ENCODE assay signal across 12 mouse cellular contexts in the genomic region with DNA sequence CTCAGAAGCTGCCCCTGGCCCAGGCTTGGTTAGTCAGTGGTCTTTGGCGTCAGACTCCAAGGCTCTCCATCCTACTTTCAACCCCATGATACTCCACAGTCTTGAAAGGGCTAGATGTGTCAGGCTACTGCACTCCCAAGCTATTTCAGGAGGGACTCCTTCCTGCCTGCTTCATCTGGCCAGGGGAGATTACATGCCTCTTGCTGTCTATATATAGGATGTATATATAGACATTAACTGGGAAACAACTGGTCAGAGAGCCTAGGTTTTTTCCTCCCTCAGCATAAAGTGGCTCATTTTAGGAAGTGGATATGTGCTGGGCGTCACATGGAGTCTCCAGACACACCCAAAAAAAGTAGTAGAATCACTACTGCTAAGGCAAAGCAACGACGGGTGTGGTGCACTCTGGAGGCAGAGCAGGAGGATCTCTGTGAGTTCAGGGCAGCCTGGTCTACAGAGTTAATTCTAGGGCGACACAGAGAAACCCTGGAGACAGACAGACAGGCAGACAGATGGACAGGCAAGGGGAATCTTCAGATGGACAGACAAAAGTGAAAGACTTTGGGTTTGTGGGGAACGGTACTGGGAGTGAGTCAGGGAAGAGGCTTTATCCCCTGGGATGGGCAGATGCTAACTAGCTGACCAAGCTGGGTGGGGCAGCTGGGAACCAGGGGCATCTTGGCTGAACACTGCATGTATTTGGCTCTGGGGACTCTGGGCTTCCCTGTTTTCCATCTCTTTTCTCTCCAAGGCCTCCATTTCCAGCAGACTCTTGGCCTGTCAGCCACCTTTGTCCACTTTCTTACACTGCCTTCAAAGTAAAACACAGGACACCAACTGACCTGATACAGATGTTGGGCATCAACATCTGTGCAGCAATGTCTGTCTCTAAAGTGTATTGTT. TPM values are rescaled to one million over a fixed set of nuclear protein-coding genes. Genes with fewer than 3 reads are reported as not detected.
DNase-seq lines count a peak whose midpoint lies in the region; ATAC-seq and TF ChIP-seq lines count a peak whose summit lies in the region.
"Had no signal": no experiment of that assay in that cellular context is flagged by ENCODE, and none has a peak within 500 bp of the region (broad histone marks: within the 10 kb centered on the region; RNA-seq: fewer than 3 reads in every experiment).

No protein-coding gene starts in this region.

- H3K36me3 ChIP-seq in liver, postnatal 0 days (replicated peaks; ENCODE audit: insufficient read depth, low read length): peaks cover 19% of the 10 kb centered on the region
- peaks cover 2% of the 10 kb centered on the region; the same call in 1 of the 2 replicates for H3K36me3 ChIP-seq in hindbrain, embryonic 16.5 days (ENCODE audit: control insufficient read depth, insufficient read depth, low read length)

- no peak overlapping the region for H3K4me3 ChIP-seq in brown adipose tissue, adult 24 weeks (ENCODE audit: insufficient read depth, low read depth, low read length)
- H3K4me3 ChIP-seq in liver, postnatal 0 days (ENCODE audit: low read depth, low read length): no peak overlapping the region
- H3K4me3 ChIP-seq in hindbrain, embryonic 16.5 days (ENCODE audit: low read length): no peak overlapping the region

- H3K27ac ChIP-seq in brown adipose tissue, adult 24 weeks (replicated peaks; ENCODE audit: low read depth, low read length): peak overlapping the region; percentile 60
- peak overlapping the region; percentile 24; the same call in 1 of the 2 replicates for H3K27ac ChIP-seq in liver, postnatal 0 days (ENCODE audit: low read depth)
- no peak overlapping the region for H3K27ac ChIP-seq in hindbrain, embryonic 16.5 days (ENCODE audit: low read depth, low read length)
- H3K27ac ChIP-seq: hindbrain, postnatal 0 days had no signal

- 58% methylated on average over 6 of the region's 6 CpGs for WGBS in liver, postnatal 0 days (ENCODE audit: insufficient replicate concordance)
- WGBS in hindbrain, embryonic 16.5 days: 80% methylated on average over 6 of the region's 6 CpGs

- no peak for TF ChIP-seq EP300 in liver, postnatal 0 days (IDR thresholded peaks at IDR 0.05; ENCODE audit: low read depth)

- peak; percentile 65 for ATAC-seq in liver, postnatal 0 days
- ATAC-seq in hindbrain, embryonic 16.5 days: no peak
- ATAC-seq: hindbrain, postnatal 0 days had no signal

- H3K9ac ChIP-seq in liver, postnatal 0 days (replicated peaks): no peak overlapping the region; the same call in 1 of the 2 replicates
- H3K9ac ChIP-seq in hindbrain, embryonic 16.5 days (ENCODE audit: low read depth, low read length): no peak overlapping the region

- intact Hi-C loops in gastrocnemius, postnatal 36 days (cut with DNase I): no loop called here

- no peaks in the 10 kb centered on the region for H3K9me3 ChIP-seq in liver, postnatal 0 days (ENCODE audit: low read length)
- H3K9me3 ChIP-seq in hindbrain, embryonic 16.5 days (ENCODE audit: control insufficient read depth, low read length): no peaks in the 10 kb centered on the region

- peak; percentile 28 to 33 for DNase-seq in gastrocnemius, postnatal 36 days
- no peak for DNase-seq in gastrocnemius, adult 8-10 months (ENCODE audit: low spot score in 2 of 2)
- DNase-seq in 3T3-L1 (ENCODE audit: low read depth, low spot score): peak; percentile 78
- no peak for DNase-seq in liver, postnatal 0 days
- no peak for DNase-seq in kidney, adult 9 months
- DNase-seq in adrenal gland, postnatal 25 days: no peak
- DNase-seq: kidney, adult 8-10 months; right cerebral cortex, postnatal 14 days; thymus, postnatal 36 days had no signal

- no peaks in the 10 kb centered on the region for H3K27me3 ChIP-seq in liver, postnatal 0 days (ENCODE audit: insufficient read depth, low read length)
- no peaks in the 10 kb centered on the region for H3K27me3 ChIP-seq in hindbrain, embryonic 16.5 days (replicated peaks; ENCODE audit: control insufficient read depth, insufficient read depth, low read length)

- no peak for TF ChIP-seq CTCF in liver, postnatal 0 days (IDR thresholded peaks at IDR 0.05; ENCODE audit: low read depth)

- H3K4me2 ChIP-seq in liver, postnatal 0 days (ENCODE audit: low read depth, low read length): no peak overlapping the region
- H3K4me2 ChIP-seq in hindbrain, embryonic 16.5 days (ENCODE audit: low read length): no peak overlapping the region

- 0 out of 2 replicates have a peak, but pooled peaks cover 4% of the 10 kb centered on the region for H3K4me1 ChIP-seq in brown adipose tissue, adult 24 weeks (ENCODE audit: control insufficient read depth, insufficient read depth, insufficient read length, low read length)
- H3K4me1 ChIP-seq in liver, postnatal 0 days (ENCODE audit: insufficient read depth): no peaks in the 10 kb centered on the region
- H3K4me1 ChIP-seq in hindbrain, embryonic 16.5 days (ENCODE audit: control insufficient read depth, insufficient read depth, low read depth, low read length): no peaks in the 10 kb centered on the region

RNA-seq across cellular contexts. Expression of a gene that starts 25.8 kb away (rescaled TPM):
- 10 to 100 TPM; 10.4 to 12.7 TPM for total RNA-seq in gastrocnemius, postnatal 36 days (2021)
- 10 to 100 TPM; 12.2 to 14.5 (median 14.0) TPM for total RNA-seq in gastrocnemius, adult 8-10 months (2022)
- polyA plus RNA-seq in brown adipose tissue, adult 24 weeks (2012; ENCODE audit: insufficient read depth, insufficient read length, missing spikeins): 6.3 and 6.8 TPM in 2 replicates
- polyA plus RNA-seq in liver, postnatal 0 days (2015; fragmentation: Nextera tagmentation; extraction: Ambion mirVana): 2.7 and 2.8 TPM in 2 replicates
- 6.0 and 8.8 TPM in 2 replicates for polyA plus RNA-seq in hindbrain, embryonic 16.5 days (2015; fragmentation: Nextera tagmentation; extraction: Ambion mirVana)
- 41.2 and 42.2 TPM in 2 replicates for total RNA-seq in adrenal gland, postnatal 25 days (2021)

RNA-seq across cellular contexts. Expression of a gene that starts 25.9 kb away (rescaled TPM):
- 1 to 10 TPM in 1 of 2 experiments, under 1 TPM in 1; 0.64 to 1.1 TPM for total RNA-seq in gastrocnemius, postnatal 36 days (2021)
- total RNA-seq in gastrocnemius, adult 8-10 months (2022): 1 to 10 TPM in 1 of 4 experiments, under 1 TPM in 3; 0.53 to 1.0 (median 0.75) TPM
- polyA plus RNA-seq in brown adipose tissue, adult 24 weeks (2012; ENCODE audit: insufficient read depth, insufficient read length, missing spikeins): 4.8 and 8.4 TPM in 2 replicates
- 0.18 and 0.48 TPM in 2 replicates for polyA plus RNA-seq in liver, postnatal 0 days (2015; fragmentation: Nextera tagmentation; extraction: Ambion mirVana)
- 76.8 and 84.4 TPM in 2 replicates for polyA plus RNA-seq in hindbrain, embryonic 16.5 days (2015; fragmentation: Nextera tagmentation; extraction: Ambion mirVana)
- total RNA-seq in adrenal gland, postnatal 25 days (2021): 4.2 and 8.0 TPM in 2 replicates

RNA-seq across cellular contexts. Expression of a gene that starts 26.1 kb away (rescaled TPM):
- 10 to 100 TPM; 43.0 to 47.4 TPM for total RNA-seq in gastrocnemius, postnatal 36 days (2021)
- 10 to 100 TPM; 44.5 to 64.1 (median 50.8) TPM for total RNA-seq in gastrocnemius, adult 8-10 months (2022)
- 89.1 and 91.8 TPM in 2 replicates for polyA plus RNA-seq in brown adipose tissue, adult 24 weeks (2012; ENCODE audit: insufficient read depth, insufficient read length, missing spikeins)
- 15.8 and 17.5 TPM in 2 replicates for polyA plus RNA-seq in liver, postnatal 0 days (2015; fragmentation: Nextera tagmentation; extraction: Ambion mirVana)
- 21.6 and 22.0 TPM in 2 replicates for polyA plus RNA-seq in hindbrain, embryonic 16.5 days (2015; fragmentation: Nextera tagmentation; extraction: Ambion mirVana)
- total RNA-seq in adrenal gland, postnatal 25 days (2021): 101 and 122 TPM in 2 replicates

RNA-seq across cellular contexts. Expression of a gene that starts 26.4 kb away (rescaled TPM):
- total RNA-seq in gastrocnemius, postnatal 36 days (2021): 1 to 10 TPM; 2.4 to 3.6 TPM
- 1 to 10 TPM; 3.1 to 4.6 (median 4.5) TPM for total RNA-seq in gastrocnemius, adult 8-10 months (2022)
- polyA plus RNA-seq in brown adipose tissue, adult 24 weeks (2012; ENCODE audit: insufficient read depth, insufficient read length, missing spikeins): 1.4 TPM in 2 replicates
- 3.7 and 4.5 TPM in 2 replicates for polyA plus RNA-seq in liver, postnatal 0 days (2015; fragmentation: Nextera tagmentation; extraction: Ambion mirVana)
- 29.5 and 35.1 TPM in 2 replicates for polyA plus RNA-seq in hindbrain, embryonic 16.5 days (2015; fragmentation: Nextera tagmentation; extraction: Ambion mirVana)
- total RNA-seq in adrenal gland, postnatal 25 days (2021): 9.3 and 11.3 TPM in 2 replicates

RNA-seq across cellular contexts. Expression of a gene that starts 40.5 kb away (rescaled TPM):
- total RNA-seq in gastrocnemius, postnatal 36 days (2021): 1 to 10 TPM; 1.5 to 1.7 TPM
- total RNA-seq in gastrocnemius, adult 8-10 months (2022): 1 to 10 TPM; 1.5 to 1.8 (median 1.7) TPM
- polyA plus RNA-seq in brown adipose tissue, adult 24 weeks (2012; ENCODE audit: insufficient read depth, insufficient read length, missing spikeins): 0.67 and 1.1 TPM in 2 replicates
- polyA plus RNA-seq in liver, postnatal 0 days (2015; fragmentation: Nextera tagmentation; extraction: Ambion mirVana): 0.39 and 0.43 TPM in 2 replicates
- polyA plus RNA-seq in hindbrain, embryonic 16.5 days (2015; fragmentation: Nextera tagmentation; extraction: Ambion mirVana): 0.81 and 0.99 TPM in 2 replicates
- total RNA-seq in adrenal gland, postnatal 25 days (2021): 1.2 and 2.2 TPM in 2 replicates

Comparison
In these comparisons a context has a peak if more than half of its experiments do, and no peak if none do; other contexts are left out.
1. DNase-seq: peak in gastrocnemius, postnatal 36 days (2 of 2) and 3T3-L1 (single experiment); none in gastrocnemius, adult 8-10 months (0 of 2), liver, postnatal 0 days (single experiment), kidney, adult 9 months (single experiment) and adrenal gland, postnatal 25 days (single experiment).